Mouse (Mus musculus) embryonic fibroblast, embryonic 13.5 days (primary cell): Measurements from ENCODE around the gene RPS10-NUDT3.

Source experiments
- CTCF ChIP-seq: IDR thresholded peaks from 2 replicates; pipeline ENCODE4 v1.5.1; 2011; ENCODE audit warnings: mild to moderate bottlenecking, control low read depth, low read length, moderate library complexity, borderline replicate concordance; ENCODE audit not compliant: insufficient read depth
- POLR2A ChIP-seq: IDR thresholded peaks from 2 replicates; pipeline ENCODE4 v1.6.1; 2011; ENCODE audit warnings: low read depth, mild to moderate bottlenecking, control low read depth, low read length, moderate library complexity

GRCm38 (mm10) chr17:27636132-27637020 is 1.4 kb upstream of the RPS10-NUDT3 start, which contains the start of gene Rps10:
- TF ChIP-seq CTCF (no peak), POLR2A (no peak)
